Mouse (Mus musculus) erythroblast, embryonic 14.5 days (primary cell): Measurements from ENCODE around the gene Arhgap4. TPM values are rescaled to one million over a fixed set of nuclear protein-coding genes. Genes with fewer than 3 reads are reported as not detected.

Experiments used
- H3K27me3 ChIP-seq: 2 replicates; pipeline ENCODE4 v1.6.1; 2012; ENCODE audit warnings: inconsistent platforms; ENCODE audit not compliant: control insufficient read depth
- H3K36me3 ChIP-seq: 2 replicates; pipeline ENCODE4 v1.6.1; 2012; ENCODE audit warnings: mild to moderate bottlenecking, inconsistent platforms; ENCODE audit not compliant: control insufficient read depth
- H3K4me1 ChIP-seq: 2 replicates; pipeline ENCODE4 v1.6.1; 2012; ENCODE audit warnings: inconsistent platforms; ENCODE audit not compliant: control insufficient read depth
- H3K4me3 ChIP-seq: replicated peaks from 2 replicates; pipeline ENCODE3; 2012; ENCODE audit warnings: moderate library complexity, mild to moderate bottlenecking, inconsistent platforms
- H3K9me3 ChIP-seq: 2 replicates; pipeline ENCODE4 v1.6.1; 2012; ENCODE audit warnings: low read length, inconsistent platforms, mixed read lengths; ENCODE audit not compliant: control insufficient read depth
- GATA1 ChIP-seq: IDR thresholded peaks from 2 replicates; pipeline ENCODE4 v1.6.1; 2012; ENCODE audit warnings: low read length, inconsistent platforms, mixed read lengths
- TAL1 ChIP-seq: IDR thresholded peaks from 3 replicates; pipeline ENCODE4 v1.6.1; 2012; ENCODE audit warnings: low read length, inconsistent platforms, mixed read lengths
- polyA plus RNA-seq: library from polyadenylated mRNA; stranded (reverse); fragments of >175 nt; gene quantifications from 2 replicates; pipeline ENCODE4 v1.2.3, GENCODE M21; 2012

Gene Arhgap4
- polyA plus RNA-seq, 1 experiment: 0.38 TPM

- no peak for TF ChIP-seq GATA1
- TF ChIP-seq TAL1: no peak
- Histone ChIP-seq H3K27me3 (peaks cover 6% of the 10 kb centered on the region; the same call in 1 of the 2 replicates), H3K36me3 (no peaks in the 10 kb centered on the region), H3K4me3 (no peak overlapping the region), H3K9me3 (no peaks in the 10 kb centered on the region), H3K4me1 (peaks cover 21% of the 10 kb centered on the region)
Observed at GRCm38 (mm10) chrX:73871956-73872355, 49.7 kb downstream of the Arhgap4 start.

DNA sequence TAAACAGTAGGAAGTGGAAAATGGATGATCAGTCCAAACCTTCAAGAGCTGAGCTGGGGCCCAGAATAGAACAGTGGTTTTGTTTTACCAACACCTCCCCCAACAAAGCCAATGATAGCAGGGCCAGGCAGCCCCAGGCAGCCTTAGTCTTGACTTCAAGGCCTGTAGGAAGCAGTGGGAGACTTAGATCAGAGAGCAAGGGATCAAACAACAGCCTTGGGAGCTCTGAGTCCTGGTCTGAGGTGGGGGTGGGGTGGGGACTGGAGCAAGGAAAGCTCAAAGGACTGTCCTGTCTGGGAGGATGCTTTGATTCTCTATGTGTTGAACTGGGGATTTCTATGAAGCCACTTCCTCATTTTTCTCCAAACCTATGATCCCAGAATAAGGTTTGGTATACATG, 50.2 kb downstream of the Arhgap4 start:
- no peaks in the 10 kb centered on the region for H3K36me3 ChIP-seq
- no peak for TF ChIP-seq TAL1
- no peak for TF ChIP-seq GATA1

DNA sequence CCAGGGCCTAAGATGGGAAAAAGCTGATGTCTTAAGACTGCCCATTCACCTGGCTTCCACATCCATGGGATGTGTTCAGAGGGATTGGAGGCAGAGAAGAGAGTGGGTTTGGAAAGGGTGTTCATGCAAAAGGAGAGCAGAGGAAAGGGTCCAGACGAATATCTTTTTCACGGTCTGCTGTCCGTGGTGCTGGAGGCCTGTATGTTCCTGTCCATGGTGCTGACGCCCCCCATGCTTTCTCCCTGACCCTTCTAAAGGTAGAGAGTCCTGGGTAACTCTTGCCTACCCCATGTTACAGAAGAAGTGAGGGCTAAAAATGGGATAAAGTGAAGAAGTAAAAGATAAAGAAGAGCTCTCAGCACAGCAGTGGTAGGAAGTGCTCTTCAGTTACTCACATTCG, 52.3 kb downstream of the Arhgap4 start:
- no peak overlapping the region for H3K4me3 ChIP-seq
- H3K4me1 ChIP-seq: peaks cover 29% of the 10 kb centered on the region
- no peaks in the 10 kb centered on the region; the same call in 1 of the 2 replicates for H3K27me3 ChIP-seq
- no peaks in the 10 kb centered on the region for H3K9me3 ChIP-seq
- H3K36me3 ChIP-seq: no peaks in the 10 kb centered on the region
- TF ChIP-seq GATA1 (no peak), TAL1 (no peak)

More for the DNA sequence above, 50.2 kb downstream of the Arhgap4 start:
- Histone ChIP-seq H3K9me3 (no peaks in the 10 kb centered on the region), H3K4me3 (no peak overlapping the region), H3K4me1 (peaks cover 25% of the 10 kb centered on the region), H3K27me3 (peaks cover 5% of the 10 kb centered on the region; the same call in 1 of the 2 replicates)

DNA sequence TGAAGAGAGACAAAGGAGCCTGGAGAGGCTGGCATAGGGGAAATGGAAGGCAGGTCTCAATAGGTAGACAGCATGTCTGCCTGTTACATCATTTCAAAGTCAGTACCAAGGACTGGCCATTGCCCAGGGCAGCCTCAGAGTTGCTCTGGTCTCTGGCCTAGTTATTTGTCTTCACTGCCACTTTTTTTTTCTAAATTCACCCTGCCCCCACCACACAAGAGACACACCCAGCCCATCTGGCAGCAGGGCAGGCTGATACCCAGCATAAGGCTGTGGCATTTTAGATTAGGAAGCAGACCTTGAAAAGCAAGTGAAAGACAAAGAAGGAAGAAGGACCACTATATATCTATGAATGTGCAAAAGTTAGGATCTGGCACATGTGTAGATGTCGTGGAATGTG, 53.8 kb downstream of the Arhgap4 start:
- Histone ChIP-seq H3K9me3 (no peaks in the 10 kb centered on the region), H3K4me1 (peaks cover 29% of the 10 kb centered on the region), H3K36me3 (no peaks in the 10 kb centered on the region), H3K4me3 (no peak overlapping the region), H3K27me3 (no peaks in the 10 kb centered on the region; the same call in 1 of the 2 replicates)
- TF ChIP-seq TAL1 (peak; percentile 63), GATA1 (peak; percentile 44; the same call in 1 of the 2 replicates)

GRCm38 (mm10) chrX:73867256-73867655, 54.4 kb downstream of the Arhgap4 start:
- Histone ChIP-seq H3K4me3 (no peak overlapping the region), H3K27me3 (peaks cover 2% of the 10 kb centered on the region; the same call in 1 of the 2 replicates), H3K36me3 (no peaks in the 10 kb centered on the region), H3K4me1 (peaks cover 29% of the 10 kb centered on the region), H3K9me3 (no peaks in the 10 kb centered on the region; the same call in 1 of the 2 replicates)
- TF ChIP-seq TAL1 (no peak), GATA1 (no peak)

GRCm38 (mm10) chrX:73864692-73865091, 57.0 kb downstream of the Arhgap4 start:
- Histone ChIP-seq H3K9me3 (no peaks in the 10 kb centered on the region; the same call in 1 of the 2 replicates), H3K4me1 (peaks cover 29% of the 10 kb centered on the region), H3K36me3 (no peaks in the 10 kb centered on the region), H3K27me3 (peaks cover 7% of the 10 kb centered on the region; the same call in 1 of the 2 replicates), H3K4me3 (no peak overlapping the region)
- TF ChIP-seq TAL1: no peak

GRCm38 (mm10) chrX:73855087-73855408, 66.6 kb downstream of the Arhgap4 start:
- Histone ChIP-seq H3K4me1 (no peaks in the 10 kb centered on the region), H3K36me3 (no peaks in the 10 kb centered on the region), H3K27me3 (peaks cover 2% of the 10 kb centered on the region; the same call in 1 of the 2 replicates), H3K4me3 (no peak overlapping the region), H3K9me3 (no peaks in the 10 kb centered on the region; the same call in 1 of the 2 replicates)
- TF ChIP-seq GATA1 (no peak), TAL1 (no peak)

GRCm38 (mm10) chrX:73854326-73855086, 67.2 kb downstream of the Arhgap4 start:
- no peak overlapping the region for H3K4me3 ChIP-seq
- TF ChIP-seq GATA1 (no peak), TAL1 (no peak)
- H3K36me3 ChIP-seq: no peaks in the 10 kb centered on the region
- peaks cover 2% of the 10 kb centered on the region; the same call in 1 of the 2 replicates for H3K27me3 ChIP-seq
- H3K9me3 ChIP-seq: no peaks in the 10 kb centered on the region; the same call in 1 of the 2 replicates
- no peaks in the 10 kb centered on the region for H3K4me1 ChIP-seq

Other genes with a start within 250 kb of the Arhgap4 start
- gene Slc6a8, start 248.7 kb downstream of the Arhgap4 start, polyA plus RNA-seq: not detected in 2 replicates
- gene Bcap31, start 205.7 kb downstream of the Arhgap4 start, polyA plus RNA-seq: 1.6 and 1.8 TPM in 2 replicates
- 1.6 and 2.2 TPM in 2 replicates for gene Abcd1, start 205.3 kb downstream of the Arhgap4 start, polyA plus RNA-seq
- not detected in 2 replicates for gene Plxnb3, start 164.8 kb downstream of the Arhgap4 start, polyA plus RNA-seq
- not detected in 2 replicates for gene Srpk3, start 147.5 kb downstream of the Arhgap4 start, polyA plus RNA-seq
- 4.3 and 5.1 TPM in 2 replicates for gene Idh3g, start 135.0 kb downstream of the Arhgap4 start, polyA plus RNA-seq
- 2.6 and 3.5 TPM in 2 replicates for gene Ssr4, start 134.8 kb downstream of the Arhgap4 start, polyA plus RNA-seq
- gene Pdzd4, start 96.9 kb downstream of the Arhgap4 start, polyA plus RNA-seq: 0.02 TPM in 1 of 2 replicates, not detected in the other
- not detected in 2 replicates for gene Avpr2, start 29.8 kb downstream of the Arhgap4 start, polyA plus RNA-seq
- 0.05 and 0.09 TPM in 2 replicates for gene L1cam, start 25.8 kb downstream of the Arhgap4 start, polyA plus RNA-seq
- gene Naa10, start 74 bp upstream of the Arhgap4 start, polyA plus RNA-seq: 17.2 and 21.3 TPM in 2 replicates
- 0.91 and 3.1 TPM in 2 replicates for gene Renbp, start 9.0 kb upstream of the Arhgap4 start, polyA plus RNA-seq
- 13.7 and 22.5 TPM in 2 replicates for gene Hcfc1, start 44.5 kb upstream of the Arhgap4 start, polyA plus RNA-seq
- 16.2 and 16.9 TPM in 2 replicates for gene Irak1, start 102.0 kb upstream of the Arhgap4 start, polyA plus RNA-seq
- gene Opn1mw, start 205.6 kb upstream of the Arhgap4 start, polyA plus RNA-seq: not detected in 2 replicates
- gene Mecp2, start 213.5 kb upstream of the Arhgap4 start, polyA plus RNA-seq: 4.4 and 5.4 TPM in 2 replicates
- gene Tex28, start 246.0 kb upstream of the Arhgap4 start, polyA plus RNA-seq: not detected in 2 replicates